Mouse (Mus musculus) NIH3T3 (cell line): Measurements from ENCODE around the gene Ppp4r3a.

Source experiments
- DNase-seq: peaks from one replicate; pipeline ENCODE4 v3.0.0-alpha.2; 2012; ENCODE audit warnings: low read depth

Ppp4r3a gene

DNA sequence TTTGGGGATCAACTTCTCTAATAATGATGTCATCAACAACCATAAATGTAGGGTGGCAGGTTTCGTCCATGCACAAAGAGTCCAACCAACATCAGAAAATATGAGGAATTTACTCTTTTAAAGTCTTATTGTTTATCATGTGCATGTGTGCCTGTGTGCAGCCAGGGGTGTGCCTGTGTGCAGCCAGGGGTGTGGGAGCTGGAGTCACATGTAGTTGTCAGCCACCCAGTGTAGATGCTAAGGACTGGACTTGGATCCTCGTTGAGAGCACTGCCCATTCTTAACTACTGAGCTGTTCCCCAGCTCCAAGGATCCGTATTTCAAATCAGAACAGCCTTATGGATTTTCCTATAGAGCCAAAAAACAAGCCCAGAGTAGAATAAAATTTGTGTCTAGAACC, 92.4 kb downstream of the Ppp4r3a start:
- DNase-seq: no peak

DNA sequence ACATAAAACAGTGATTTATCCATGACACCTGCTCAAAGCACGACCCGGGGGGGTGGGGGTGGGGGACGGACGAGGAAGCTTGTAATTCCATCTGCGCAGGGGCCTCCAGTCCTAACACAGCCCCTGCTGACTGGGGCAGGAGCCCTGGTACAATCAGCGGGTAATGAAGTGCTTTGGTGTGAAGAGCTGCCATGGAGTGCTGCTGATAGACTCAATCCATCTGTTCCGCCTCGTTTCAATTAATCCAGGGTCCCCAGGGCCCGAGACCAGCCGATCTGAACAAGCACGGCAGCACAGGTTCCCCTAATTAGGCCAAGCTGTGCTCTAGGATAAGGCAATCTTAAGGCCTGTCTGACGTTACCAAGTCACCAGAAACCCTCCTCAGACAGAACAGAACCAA, 93.2 kb downstream of the Ppp4r3a start:
- DNase-seq: no peak

DNA sequence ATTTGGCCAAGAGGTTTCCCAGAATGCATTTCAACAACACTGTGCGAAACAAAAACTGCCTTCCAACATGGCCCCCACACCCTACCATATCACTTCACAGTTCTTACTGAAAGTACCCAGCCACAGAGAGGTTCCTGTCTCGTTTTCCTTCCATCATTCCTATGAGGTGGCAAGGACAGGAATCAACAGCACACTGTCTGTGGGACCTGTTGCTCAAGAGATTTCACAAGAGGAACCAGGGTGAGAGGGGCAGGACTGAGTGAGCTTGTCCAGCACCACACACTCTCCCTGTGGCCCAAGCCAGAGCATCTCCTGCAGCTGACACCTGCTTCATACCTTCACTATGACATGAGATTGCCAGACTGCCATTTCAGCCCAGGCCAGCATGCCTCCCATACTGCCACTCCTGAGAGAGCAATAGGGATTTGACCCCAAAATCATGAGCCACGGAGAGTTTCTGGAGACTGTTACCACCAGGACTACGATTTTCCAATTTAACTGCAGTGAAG, 93.7 kb downstream of the Ppp4r3a start:
- DNase-seq: no peak
